Mouse (Mus musculus) ES-E14 (cell line): ENCODE measurements around the gene Col17a1.

Experiments used
- CHD2 ChIP-seq: IDR thresholded peaks from 2 replicates; pipeline ENCODE4 v1.6.1; 2014; ENCODE audit warnings: mild to moderate bottlenecking, low read depth, low read length, inconsistent platforms
- HCFC1 ChIP-seq: IDR thresholded peaks from 2 replicates; pipeline ENCODE4 v1.6.1; 2012; ENCODE audit warnings: low read length, inconsistent platforms, borderline replicate concordance; ENCODE audit not compliant: insufficient read depth
- MAFK ChIP-seq: IDR thresholded peaks from 2 replicates; pipeline ENCODE4 v1.6.1; 2014; ENCODE audit warnings: mild to moderate bottlenecking, low read depth, low read length, inconsistent platforms; ENCODE audit not compliant: insufficient read depth
- ZNF384 ChIP-seq: IDR thresholded peaks from 2 replicates; pipeline ENCODE4 v1.6.1; 2012; ENCODE audit warnings: low read depth, low read length, inconsistent platforms

- TF ChIP-seq MAFK (no peak), HCFC1 (no peak), CHD2 (no peak), ZNF384 (no peak)
Observed at GRCm38 (mm10) chr19:47731931-47732330, 40.0 kb upstream of the Col17a1 start.
